Mouse (Mus musculus): ENCODE data around the gene Znhit2. TPM values are rescaled to one million over a fixed set of nuclear protein-coding genes. Genes with fewer than 3 reads are reported as not detected.

Gene Znhit2
- total and polyA plus RNA-seq, 3 experiments = 27.0 to 37.3 TPM; not detected in 1

DNA sequence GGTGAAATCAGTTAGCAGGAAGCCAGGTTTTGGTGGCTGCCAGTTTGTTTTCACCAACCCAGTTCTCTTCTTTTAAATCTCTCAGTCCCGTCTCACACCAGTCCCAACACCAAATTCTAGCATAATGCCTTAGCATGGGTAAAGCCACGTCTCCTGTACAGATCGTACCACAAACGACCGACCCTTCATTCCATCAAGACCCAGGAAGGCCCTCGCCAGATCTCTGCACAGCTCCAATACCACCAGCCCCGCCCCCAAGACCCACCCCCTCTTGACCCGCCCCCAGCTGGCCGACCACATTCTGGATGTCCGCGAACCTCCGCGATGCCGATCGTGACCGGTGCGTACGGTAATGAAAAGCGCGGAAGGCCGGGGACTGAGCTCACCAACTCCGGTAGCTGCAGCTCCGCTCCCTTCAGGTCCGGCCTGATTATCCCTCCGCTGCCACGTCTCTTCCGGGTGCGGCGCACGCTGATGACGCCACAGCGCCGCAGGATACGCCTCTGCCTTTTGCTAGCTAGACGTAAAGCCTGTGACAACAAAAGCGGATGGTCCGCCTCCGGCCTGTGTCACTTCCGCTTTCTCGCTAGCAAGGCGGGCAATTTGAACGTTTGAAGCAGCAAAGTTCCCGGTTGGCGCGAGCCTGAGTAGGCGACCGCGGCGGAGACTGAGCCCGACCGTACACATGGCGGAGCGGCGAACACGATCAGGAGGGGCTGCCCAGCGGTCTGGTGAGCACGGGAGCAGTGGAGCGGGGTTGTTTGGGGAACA lies 23.7 kb downstream of the Znhit2 start, which contains the start of the genes Zfpl1 and Cdca5:
Gene Zfpl1 (minus strand): TSS at position 479 of the 771 bp plus-strand sequence.
Gene Cdca5 (plus strand): TSS at position 506 of the 771 bp plus-strand sequence.
- H3K27me3 ChIP-seq (ENCODE audit: control insufficient read depth in 1 of 2, insufficient read depth in 2 of 2, low read length in 2 of 2) = no peaks in the 10 kb centered on the region
- peaks cover 0 to 9% of the 10 kb centered on the region in 2 experiments for H3K36me3 ChIP-seq (ENCODE audit: control insufficient read depth in 1 of 2, insufficient read depth in 2 of 2, low read length in 2 of 2)
- peak within 1 kb of the TSS; percentile 90 for H3K9ac ChIP-seq (ENCODE audit: control insufficient read depth, low read depth, low read length, poor library complexity, severe bottlenecking)
- H3K4me3 ChIP-seq (ENCODE audit: control insufficient read depth in 1 of 2, insufficient read depth in 1 of 2, low read depth in 2 of 2, low read length in 2 of 2) = peak within 1 kb of the TSS; percentile 76 to 82
- H3K27ac ChIP-seq (ENCODE audit: control insufficient read depth, low read depth, low read length) = peak within 1 kb of the TSS; percentile 80
- H3K9me3 ChIP-seq (replicated peaks; ENCODE audit: insufficient read depth, low read length) = no peaks in the 10 kb centered on the region
- DNase-seq (ENCODE audit: low read depth, low spot score) = peak; percentile 99
- H3K79me2 ChIP-seq (ENCODE audit: control insufficient read depth, insufficient read depth, low read length, poor library complexity) = peaks cover 33% of the 10 kb centered on the region
- H3K4me1 ChIP-seq (ENCODE audit: control insufficient read depth in 1 of 2, insufficient read depth in 2 of 2, low read length in 2 of 2) = peaks cover 0 to 5% of the 10 kb centered on the region in 2 experiments; a peak in 2 of 4 replicates
- TF ChIP-seq USF1 (IDR thresholded peaks at IDR 0.05; ENCODE audit: low read depth, low read length) = no peak
- TF ChIP-seq ZNF384 (IDR thresholded peaks at IDR 0.05; ENCODE audit: low read depth, low read length) = peak; percentile 81
- TF ChIP-seq GABPA (IDR thresholded peaks at IDR 0.05; ENCODE audit: low read depth, low read length) = no peak
- TF ChIP-seq BHLHE40 (IDR thresholded peaks at IDR 0.05; ENCODE audit: borderline replicate concordance, low read depth, low read length) = no peak
- peak; percentile 94 for TF ChIP-seq MXI1 (IDR thresholded peaks at IDR 0.05; ENCODE audit: low read depth, low read length)
- no peak for TF ChIP-seq GATA1 (IDR thresholded peaks at IDR 0.05; ENCODE audit: low read depth, low read length)
- TF ChIP-seq POLR2AphosphoS2 (IDR thresholded peaks at IDR 0.05; ENCODE audit: low read length) = peak; percentile 45; the same call in 1 of the 2 replicates
- no peak for TF ChIP-seq SMC3 (IDR thresholded peaks at IDR 0.05; ENCODE audit: low read depth, low read length)
- TF ChIP-seq RCOR1 (IDR thresholded peaks at IDR 0.05; ENCODE audit: low read depth, low read length) = no peak
- TF ChIP-seq USF2 (IDR thresholded peaks at IDR 0.05; ENCODE audit: borderline replicate concordance in 1 of 2, insufficient read depth in 1 of 2, low read depth in 1 of 2, low read length in 2 of 2) = no peak
- TF ChIP-seq TBP (IDR thresholded peaks at IDR 0.05; ENCODE audit: low read depth, low read length) = peak; percentile 65; the same call in 1 of the 2 replicates
- TF ChIP-seq ZC3H11A (IDR thresholded peaks at IDR 0.05; ENCODE audit: low read depth, low read length) = no peak
- no peak for TF ChIP-seq MEF2A (IDR thresholded peaks at IDR 0.05; ENCODE audit: extremely low read depth, insufficient replicate concordance, low read depth, low read length, poor library complexity, severe bottlenecking)
- no peak for TF ChIP-seq UBTF (IDR thresholded peaks at IDR 0.05; ENCODE audit: borderline replicate concordance, insufficient read depth, low read depth, low read length)
- no peak for TF ChIP-seq RAD21 (IDR thresholded peaks at IDR 0.05; ENCODE audit: low read depth, low read length)
- TF ChIP-seq POLR2A (IDR thresholded peaks at IDR 0.05; ENCODE audit: control insufficient read depth in 1 of 2, insufficient read depth in 1 of 2, low read depth in 1 of 2, low read length in 2 of 2, poor library complexity in 1 of 2) = peak; percentile 74 to 83; a peak in 3 of 4 replicates
- TF ChIP-seq JUND (IDR thresholded peaks at IDR 0.05; ENCODE audit: low read depth, low read length) = no peak; the same call in 1 of the 2 replicates
- no peak for TF ChIP-seq MYB (IDR thresholded peaks at IDR 0.05; ENCODE audit: low read depth, low read length)
- no peak for TF ChIP-seq MAFK (IDR thresholded peaks at IDR 0.05; ENCODE audit: borderline replicate concordance, low read depth, low read length)
- peak; percentile 98 for TF ChIP-seq E2F4 (IDR thresholded peaks at IDR 0.05; ENCODE audit: borderline replicate concordance, low read depth, low read length)
- TF ChIP-seq MAX (IDR thresholded peaks at IDR 0.05; ENCODE audit: low read length) = peak; percentile 82
- TF ChIP-seq POLR2AphosphoS5 (IDR thresholded peaks at IDR 0.05; ENCODE audit: borderline replicate concordance, low read depth, low read length) = no peak
- peak; percentile 67 for TF ChIP-seq TCF12 (IDR thresholded peaks at IDR 0.05; ENCODE audit: low read depth, low read length)
- no peak for TF ChIP-seq TAL1 (IDR thresholded peaks at IDR 0.05; ENCODE audit: low read length)
- peak; percentile 100 for TF ChIP-seq ELF1 (IDR thresholded peaks at IDR 0.05; ENCODE audit: low read depth, low read length)
- TF ChIP-seq MYC (IDR thresholded peaks at IDR 0.05; ENCODE audit: low read depth, low read length) = peak; percentile 86
- no peak for TF ChIP-seq CHD2 (IDR thresholded peaks at IDR 0.05; ENCODE audit: low read length)
- TF ChIP-seq EP300 (IDR thresholded peaks at IDR 0.05; ENCODE audit: low read depth in 1 of 2, low read length in 2 of 2) = no peak
- TF ChIP-seq ZKSCAN1 (IDR thresholded peaks at IDR 0.05; ENCODE audit: low read depth, low read length) = no peak
- TF ChIP-seq CHD1 (IDR thresholded peaks at IDR 0.05; ENCODE audit: low read depth, low read length) = no peak
- TF ChIP-seq HCFC1 (IDR thresholded peaks at IDR 0.05; ENCODE audit: low read depth, low read length) = peak; percentile 97
- TF ChIP-seq SIN3A (IDR thresholded peaks at IDR 0.05; ENCODE audit: low read length) = peak; percentile 99
- no peak for TF ChIP-seq ZMIZ1 (IDR thresholded peaks at IDR 0.05; ENCODE audit: low read depth, low read length)
- peak; percentile 84 for TF ChIP-seq KAT2A (conservative IDR thresholded peaks at IDR 0.05; ENCODE audit: low read depth, low read length)
- TF ChIP-seq CTCF (IDR thresholded peaks at IDR 0.05 in 2 of 3, conservative IDR thresholded peaks at IDR 0.05 in 1 of 3; ENCODE audit: control insufficient read depth in 1 of 3, insufficient read depth in 1 of 3, low read depth in 2 of 3, low read length in 3 of 3, poor library complexity in 1 of 3, severe bottlenecking in 1 of 3) = no peak
- peak; percentile 81 for TF ChIP-seq ETS1 (IDR thresholded peaks at IDR 0.05; ENCODE audit: low read depth, low read length)

Data from MEL (cell line).